Mouse (Mus musculus): ENCODE measurements around the gene Insrr. TPM values are rescaled to one million over a fixed set of nuclear protein-coding genes. Genes with fewer than 3 reads are reported as not detected.
"Not testable (repeated sequence)": the region's sequence is repeated elsewhere in the genome, so short reads cannot be mapped to it uniquely, and the experiment has no call there.

Gene Insrr
- total RNA-seq, 4 experiments from 2014 or later, result 0.66 to 1.6 (median 1.1) TPM

- no peak for DNase-seq (ENCODE audit: low spot score in 2 of 2)
Observed at GRCm38 (mm10) chr3:87778283-87778682, 18.5 kb upstream of the Insrr start.

GRCm38 (mm10) chr3:87779086-87779485 lies 17.7 kb upstream of the Insrr start:
- DNase-seq (ENCODE audit: low spot score in 2 of 2), result no peak

DNA sequence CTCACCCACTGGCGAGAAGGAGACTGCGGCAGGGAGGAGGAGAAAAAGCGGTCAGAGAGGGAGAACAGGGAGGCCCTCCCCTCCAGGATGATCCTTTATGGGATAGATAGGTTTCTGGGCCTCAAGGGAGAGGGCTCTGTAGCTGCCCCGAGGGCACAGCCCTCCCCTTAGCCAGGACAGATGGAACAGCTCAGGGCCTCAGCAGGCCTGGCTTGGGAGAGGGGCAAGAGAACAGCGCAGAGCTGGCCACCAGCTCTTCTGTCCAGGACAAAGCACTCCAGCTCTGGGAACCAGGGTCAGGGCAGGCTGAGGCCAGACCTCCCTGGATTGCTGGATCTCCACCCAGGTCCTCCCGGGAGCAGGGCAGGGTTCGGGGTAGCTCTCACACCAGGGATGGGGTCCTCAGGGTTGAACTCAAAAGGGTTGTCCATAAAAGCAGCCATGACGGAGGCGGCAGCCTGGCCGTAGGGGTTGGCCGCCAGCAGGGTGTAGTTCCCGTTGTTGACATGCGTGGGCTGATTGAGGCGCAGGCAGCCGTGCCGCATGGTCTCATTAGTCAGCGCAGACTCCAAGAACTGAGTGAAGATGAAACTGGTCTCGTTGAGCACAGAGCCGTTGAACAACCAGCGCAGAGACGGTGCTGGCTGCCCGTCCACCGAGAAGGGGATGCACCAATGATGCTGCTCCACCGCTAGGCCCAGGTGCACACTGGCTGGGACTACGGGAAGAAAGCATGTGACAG lies 13.3 kb upstream of the Insrr start:
- DNase-seq (ENCODE audit: low spot score in 2 of 2), result no peak

DNA sequence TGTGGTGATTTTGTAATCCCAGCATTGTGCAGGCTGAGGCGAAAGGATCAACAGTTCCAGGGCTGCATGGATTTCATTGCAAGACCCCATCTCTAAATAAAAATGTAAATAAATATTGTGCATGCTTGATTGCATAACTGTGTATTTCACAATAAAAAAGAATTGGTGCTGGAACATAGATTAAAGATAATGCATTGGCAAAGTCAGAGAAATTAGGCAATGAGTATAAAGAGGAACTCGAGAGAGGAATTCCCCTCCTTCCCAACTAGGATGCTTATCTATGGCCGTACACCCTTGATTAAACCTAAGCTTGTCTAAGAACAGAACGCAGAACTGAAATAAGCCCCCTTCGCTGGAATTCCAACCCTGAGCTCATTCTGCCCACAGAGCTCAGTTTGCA lies 11.6 kb upstream of the Insrr start:
- DNase-seq (ENCODE audit: low spot score in 2 of 2), result no peak

DNA sequence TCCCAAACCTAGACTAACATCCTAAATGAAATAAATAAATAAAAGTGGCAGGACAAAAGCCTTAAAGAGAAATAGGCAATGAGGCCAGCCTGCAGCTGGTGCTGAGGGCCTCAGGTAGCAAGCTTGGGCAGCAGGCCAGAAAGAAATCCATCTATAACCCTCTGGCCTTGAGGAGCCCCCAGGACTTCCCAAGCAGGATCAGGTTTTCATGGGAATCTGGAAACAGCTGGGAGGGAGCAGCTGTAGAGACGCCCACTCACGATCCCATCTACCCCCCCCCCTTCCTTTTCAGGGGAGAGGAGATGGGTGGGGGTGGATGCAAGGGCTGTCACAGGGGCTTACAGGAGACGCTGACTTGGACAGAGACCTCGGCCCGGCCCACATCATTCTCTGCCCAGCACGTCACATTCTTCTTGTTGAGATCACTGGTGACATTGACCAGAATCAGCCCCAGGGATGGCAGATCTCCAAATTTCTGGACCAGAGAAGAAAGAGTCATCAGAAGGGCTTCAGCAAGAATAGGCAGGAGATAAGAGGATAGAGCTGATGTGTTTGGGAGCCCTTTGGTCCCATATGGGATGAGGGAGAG lies 11.0 kb upstream of the Insrr start:
- no peak for DNase-seq (ENCODE audit: low spot score in 2 of 2)

DNA sequence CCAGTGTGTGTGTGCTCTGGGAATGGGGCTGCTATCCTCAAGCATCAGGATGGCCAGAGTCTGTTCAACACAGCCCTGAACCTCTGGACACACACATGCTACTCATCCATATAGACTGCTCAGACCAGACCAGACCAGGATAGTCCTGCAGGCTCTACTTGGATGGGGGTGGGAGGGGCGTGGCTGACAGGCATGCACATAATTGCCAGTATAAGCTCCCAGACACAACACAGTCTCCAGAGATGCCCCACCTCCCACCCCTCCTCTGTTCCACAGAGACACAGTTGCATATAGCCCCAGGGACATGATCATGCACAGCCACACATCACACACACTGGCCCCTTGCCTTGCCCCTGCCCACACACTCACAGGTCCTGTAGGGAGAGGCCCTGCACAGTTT lies 7.5 kb upstream of the Insrr start:
- DNase-seq (ENCODE audit: low spot score in 2 of 2), result no peak

DNA sequence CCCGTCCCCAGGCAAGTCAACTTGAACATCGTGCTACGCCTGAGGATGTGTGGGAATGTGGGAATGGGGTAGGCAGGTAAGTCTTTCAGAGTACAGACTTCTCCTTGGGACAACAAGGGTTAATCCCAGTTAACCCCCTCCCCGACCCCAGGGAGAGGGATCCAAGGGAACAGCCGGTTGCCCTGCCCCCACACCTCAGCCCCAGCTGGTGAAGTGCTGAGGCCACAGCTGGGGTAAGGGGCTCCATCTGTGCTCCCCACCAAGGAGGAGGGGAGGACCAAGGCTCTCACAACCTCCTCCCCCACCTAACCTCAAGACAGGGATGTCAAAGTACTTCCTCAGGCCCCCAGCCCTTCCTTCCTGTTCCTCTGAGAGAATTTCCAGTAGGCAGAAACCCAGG lies 7.0 kb upstream of the Insrr start:
- no peak for DNase-seq (ENCODE audit: low spot score in 2 of 2)

- no peak for DNase-seq (ENCODE audit: low spot score in 2 of 2)
Observed at GRCm38 (mm10) chr3:87794922-87795325, 1.8 kb upstream of the Insrr start, which contains the start of gene Ntrk1. TSS of gene Ntrk1 (minus strand) at chr3:87795162.

DNA sequence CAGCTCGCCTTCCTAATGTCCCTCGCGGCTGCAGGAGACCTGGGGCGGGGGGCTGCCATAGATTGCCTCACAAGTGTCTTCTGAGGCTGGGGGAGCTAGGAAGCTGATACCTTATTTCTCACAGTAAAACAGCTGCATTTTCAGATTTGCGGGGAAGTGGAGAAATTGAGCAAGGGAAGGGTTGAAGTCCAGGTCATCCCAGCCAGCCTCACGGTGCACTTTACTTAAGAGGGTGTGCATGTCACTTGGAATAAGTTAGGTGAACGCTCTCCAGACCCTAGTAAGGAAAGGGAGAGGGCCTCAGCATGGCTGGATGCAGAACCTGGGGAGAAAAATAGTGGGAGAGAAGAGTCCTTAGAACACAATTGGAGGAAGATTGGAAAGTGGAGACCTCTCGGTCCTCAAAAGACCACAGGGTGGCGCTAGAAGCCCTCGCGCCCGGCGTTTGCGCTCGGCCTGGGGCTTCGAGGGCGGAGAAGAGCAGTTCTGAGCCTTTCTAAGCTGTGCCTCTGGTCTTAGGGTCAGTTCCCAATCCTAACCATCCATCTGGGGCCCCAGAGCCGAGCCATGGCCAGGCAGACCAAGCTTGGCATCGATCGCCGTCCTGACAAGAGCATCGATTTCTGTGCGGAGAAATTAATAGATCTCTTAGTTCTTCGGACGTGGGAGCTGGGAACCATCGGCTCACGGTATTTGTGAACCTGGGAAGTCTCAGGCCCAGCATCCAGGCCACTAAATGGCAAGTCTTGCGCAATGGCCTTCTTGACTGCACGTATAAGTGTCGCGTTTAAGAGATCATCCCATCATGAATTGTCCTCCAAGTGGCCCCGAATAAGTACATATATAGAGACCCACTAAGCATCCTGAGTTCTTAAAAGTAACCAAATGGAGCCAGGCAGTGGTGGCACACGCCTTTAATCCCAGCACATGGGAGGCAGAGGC lies 1.1 kb upstream of the Insrr start:
- DNase-seq (ENCODE audit: low spot score in 2 of 2), result peak in 1 of 2 experiments; percentile 25

- no peak for DNase-seq (ENCODE audit: low spot score in 2 of 2)
Observed at GRCm38 (mm10) chr3:87801681-87802080, 4.9 kb downstream of the Insrr start.

GRCm38 (mm10) chr3:87804038-87804677 lies 7.4 kb downstream of the Insrr start:
- no peak for DNase-seq (ENCODE audit: low spot score in 2 of 2)

DNA sequence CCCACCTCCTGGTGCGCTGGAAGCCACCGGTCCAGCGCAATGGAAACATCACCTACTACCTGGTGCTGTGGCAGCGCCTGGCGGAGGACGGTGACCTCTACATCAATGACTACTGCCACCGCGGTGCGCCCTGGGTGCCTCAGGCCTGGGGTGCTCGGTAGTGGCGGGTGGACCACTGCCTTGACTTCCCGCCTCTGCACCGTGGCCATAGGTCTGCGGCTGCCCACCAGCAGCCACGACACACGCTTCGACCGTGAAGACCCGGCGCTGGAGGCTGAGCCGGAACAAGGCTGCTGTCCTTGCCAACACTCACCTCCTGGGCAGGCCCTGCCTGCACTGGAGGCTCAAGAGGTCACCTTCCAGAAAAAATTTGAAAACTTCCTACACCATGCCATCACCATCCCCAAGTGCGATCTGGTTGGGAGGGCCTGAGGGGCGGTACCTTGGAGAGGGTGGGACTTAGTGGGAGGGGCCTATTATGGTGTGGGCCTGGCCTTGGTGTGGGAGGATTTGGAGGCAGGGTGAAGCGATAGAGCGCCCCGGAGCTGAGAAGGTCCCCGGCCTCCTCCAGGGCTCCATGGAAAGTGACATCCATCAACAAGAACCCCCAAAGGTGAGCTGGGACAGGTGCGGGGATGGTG lies 12.7 kb downstream of the Insrr start:
- no peak for DNase-seq (ENCODE audit: low spot score in 2 of 2)

GRCm38 (mm10) chr3:87811297-87811696 lies 14.5 kb downstream of the Insrr start:
- DNase-seq (ENCODE audit: low spot score in 2 of 2), result no peak

DNA sequence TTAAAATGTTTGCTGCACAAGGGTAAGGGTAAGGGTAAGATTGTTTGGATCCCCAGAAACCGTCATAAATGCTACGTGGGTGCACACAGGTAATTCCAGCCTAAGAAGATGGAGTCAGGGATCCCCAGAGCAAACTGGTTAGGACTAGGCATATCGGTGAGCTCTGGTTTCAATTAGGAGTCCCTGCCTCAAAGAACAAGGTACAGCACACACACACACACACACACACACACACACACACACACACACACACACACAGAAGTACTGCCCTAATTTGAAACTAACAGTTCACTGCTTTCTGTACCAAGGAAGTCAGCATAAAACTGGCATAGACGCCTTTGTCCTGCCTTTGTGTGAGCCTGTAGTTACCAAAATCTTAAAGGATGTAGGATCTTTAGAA lies 15.7 kb downstream of the Insrr start:
- DNase-seq (ENCODE audit: low spot score in 2 of 2), result no peak

- no peak for DNase-seq (ENCODE audit: low spot score in 2 of 2)
Observed at GRCm38 (mm10) chr3:87812873-87813272, 16.1 kb downstream of the Insrr start.

GRCm38 (mm10) chr3:87816166-87816565 lies 19.4 kb downstream of the Insrr start:
- no peak for DNase-seq (ENCODE audit: low spot score in 2 of 2)

GRCm38 (mm10) chr3:87816646-87817093 lies 19.9 kb downstream of the Insrr start:
- peak in 1 of 2 experiments; percentile 65 for DNase-seq (ENCODE audit: low spot score in 2 of 2)

DNA sequence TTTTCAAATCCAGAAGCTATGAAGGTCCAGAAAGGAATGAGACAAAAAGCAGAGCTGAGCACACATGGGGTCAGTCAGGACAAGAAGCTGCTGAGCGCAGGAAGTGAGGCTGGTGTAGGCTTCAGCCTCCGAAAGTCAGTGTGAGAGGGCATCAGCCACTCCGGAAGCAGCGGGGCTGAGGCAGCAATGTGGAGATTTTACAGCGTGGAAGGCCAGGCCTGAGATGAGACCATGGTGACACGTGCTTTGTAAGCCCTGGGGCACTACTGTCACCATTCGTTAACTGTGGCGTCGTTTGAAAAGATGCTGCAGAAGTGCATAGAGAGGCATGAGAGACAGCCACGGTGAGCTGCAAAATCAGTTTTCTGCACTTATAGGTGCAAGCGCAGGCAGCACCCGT lies 21.5 kb downstream of the Insrr start:
- DNase-seq (ENCODE audit: low spot score in 2 of 2), result no peak

DNA sequence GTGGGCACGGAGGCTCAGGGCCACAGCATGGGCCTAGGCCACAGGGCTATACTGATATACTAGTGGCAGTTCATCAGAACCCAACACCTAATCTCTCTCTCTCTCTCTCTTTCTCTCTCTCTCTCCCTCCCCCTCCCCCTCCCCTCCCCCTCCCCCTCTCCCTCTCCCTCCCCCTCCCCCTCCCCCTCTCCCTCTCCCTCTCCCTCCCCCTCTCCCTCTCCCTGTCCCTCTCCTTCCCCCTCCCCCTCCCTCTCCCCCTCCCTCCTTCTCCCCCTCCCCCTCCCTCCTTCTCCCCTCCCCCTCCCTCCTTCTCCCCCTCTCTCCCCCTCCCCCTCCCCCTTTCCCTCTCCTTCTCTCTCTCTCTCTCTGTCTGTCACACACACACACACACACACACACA lies 27.5 kb downstream of the Insrr start, which contains the start of gene Pear1:
Gene Pear1, minus strand, starts transcription at position 101 of the 400 bp plus-strand sequence.
- DNase-seq (ENCODE audit: low spot score in 2 of 2), result not testable (repeated sequence)

DNA sequence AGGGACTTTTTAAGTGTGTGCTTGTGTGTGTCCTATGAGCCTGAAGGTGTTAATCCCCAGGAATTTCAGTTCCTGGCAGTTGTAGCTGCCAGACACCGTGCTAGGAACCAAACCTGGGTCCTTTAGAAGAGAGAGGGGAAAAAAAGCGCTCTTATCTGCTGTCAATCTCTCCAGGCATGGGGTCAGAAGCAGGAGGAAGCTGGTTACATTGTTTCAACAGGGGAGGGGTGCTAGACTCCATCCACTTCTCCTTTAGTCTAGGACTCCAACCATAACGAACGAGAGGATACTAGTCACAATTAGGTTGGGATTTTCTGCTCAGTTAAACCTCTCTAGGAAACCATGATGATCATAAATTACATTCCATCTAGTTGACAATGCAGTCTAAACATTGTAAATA lies 31.7 kb downstream of the Insrr start:
- no peak for DNase-seq (ENCODE audit: low spot score in 2 of 2)

GRCm38 (mm10) chr3:87829025-87829424 lies 32.3 kb downstream of the Insrr start:
- no peak for DNase-seq (ENCODE audit: low spot score in 2 of 2)

Measured in left cerebral cortex, adult 8-10 months (tissue).